ENCODE assay signal across 9 mouse cellular contexts in the genomic region with DNA sequence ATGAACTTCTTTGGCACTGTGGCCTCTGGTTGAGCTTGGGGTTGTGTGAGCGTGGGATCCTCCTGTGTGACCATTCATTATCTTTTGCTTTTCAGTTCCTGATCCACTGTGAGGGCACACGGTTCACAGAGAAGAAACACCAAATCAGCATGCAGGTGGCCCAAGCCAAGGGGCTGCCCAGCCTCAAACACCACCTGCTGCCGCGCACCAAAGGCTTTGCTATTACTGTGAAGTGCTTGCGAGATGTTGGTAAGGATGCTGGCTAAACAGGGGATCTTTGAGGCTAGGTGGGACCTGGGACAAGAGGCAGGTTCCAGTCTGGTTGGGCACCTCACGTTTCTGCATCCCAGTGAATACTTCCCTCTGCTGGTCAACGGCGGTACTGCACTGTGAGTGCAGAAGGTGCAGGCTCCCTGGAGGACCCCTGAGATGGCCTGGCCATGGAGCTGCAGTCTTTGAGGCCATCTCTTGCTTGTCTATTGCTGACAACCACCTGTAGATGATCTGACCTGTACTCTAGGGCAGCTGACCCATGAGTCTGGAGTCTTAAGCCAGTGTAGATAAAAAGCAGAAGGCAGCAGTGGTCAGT.
DNase-seq lines count a peak whose midpoint lies in the region; ATAC-seq lines count a peak whose summit lies in the region.
"Had no signal": no experiment of that assay in that cellular context is flagged by ENCODE, and none has a peak within 500 bp of the region (broad histone marks: within the 10 kb centered on the region; RNA-seq: fewer than 3 reads in every experiment).

No protein-coding gene starts in this region.

- H3K9me3 ChIP-seq in kidney, embryonic 14.5 days (ENCODE audit: control insufficient read depth, low read length): no peaks in the 10 kb centered on the region
- H3K9me3 ChIP-seq: embryonic facial prominence, embryonic 13.5 days had no signal

- no peak overlapping the region for H3K4me2 ChIP-seq in kidney, embryonic 14.5 days (replicated peaks; ENCODE audit: low read depth, low read length)
- H3K4me2 ChIP-seq: embryonic facial prominence, embryonic 13.5 days had no signal

- no peak overlapping the region for H3K4me3 ChIP-seq in kidney, embryonic 14.5 days (ENCODE audit: low read length)
- H3K4me3 ChIP-seq: embryonic facial prominence, embryonic 13.5 days had no signal

- H3K36me3 ChIP-seq in kidney, embryonic 14.5 days (ENCODE audit: control insufficient read depth, insufficient read depth, low read length): peaks cover 36% of the 10 kb centered on the region
- no peaks in the 10 kb centered on the region for H3K36me3 ChIP-seq in splenic B cell, adult 2 months (ENCODE audit: control insufficient read depth, insufficient read depth, low read length, poor library complexity, severe bottlenecking)

- peak; percentile 55 for DNase-seq in 416B (ENCODE audit: low read depth)
- DNase-seq in adrenal gland, adult (ENCODE audit: inconsistent age in 2 of 2, low spot score in 1 of 2): peak; percentile 80 to 95
- peak; percentile 93 for DNase-seq in embryo, embryonic 10 days (ENCODE audit: low spot score)
- peak; percentile 62 for DNase-seq in gastrocnemius, postnatal 25 days
- peak; percentile 93 for DNase-seq in liver
- DNase-seq in naive thymus-derived CD4-positive, alpha-beta T cell, adult 2 months (ENCODE audit: low read depth): peak; percentile 80
- peak; percentile 89 for DNase-seq in splenic B cell, adult 2 months (ENCODE audit: low read depth, low spot score)

- H3K27me3 ChIP-seq in kidney, embryonic 14.5 days (ENCODE audit: control insufficient read depth, insufficient read depth, low read length): no peaks in the 10 kb centered on the region
- no peaks in the 10 kb centered on the region for H3K27me3 ChIP-seq in splenic B cell, adult 2 months (ENCODE audit: control insufficient read depth, insufficient read depth, low read length, poor library complexity, severe bottlenecking)
- H3K27me3 ChIP-seq: embryonic facial prominence, embryonic 13.5 days had no signal

- peak; percentile 46; the same call in 1 of the 2 replicates for ATAC-seq in kidney, embryonic 14.5 days (ENCODE audit: low FRiP score, low TSS enrichment)

- no peak overlapping the region for H3K9ac ChIP-seq in kidney, embryonic 14.5 days (ENCODE audit: low read depth, low read length)

- H3K27ac ChIP-seq in kidney, embryonic 14.5 days (ENCODE audit: low read depth, low read length): no peak overlapping the region
- H3K27ac ChIP-seq: embryonic facial prominence, embryonic 13.5 days had no signal

- 29% methylated on average over 8 of the region's 8 CpGs for WGBS in kidney, embryonic 14.5 days

- H3K4me1 ChIP-seq in kidney, embryonic 14.5 days (ENCODE audit: control insufficient read depth, insufficient read depth, low read length): peaks cover 13% of the 10 kb centered on the region
